Mouse (Mus musculus) retina, postnatal 1 day (tissue): ENCODE measurements around the gene Klhdc1.

ENCODE experiments used
- DNase-seq: peaks from one replicate; pipeline ENCODE4 v3.0.0-alpha.2; 2012

The Klhdc1 gene

DNA sequence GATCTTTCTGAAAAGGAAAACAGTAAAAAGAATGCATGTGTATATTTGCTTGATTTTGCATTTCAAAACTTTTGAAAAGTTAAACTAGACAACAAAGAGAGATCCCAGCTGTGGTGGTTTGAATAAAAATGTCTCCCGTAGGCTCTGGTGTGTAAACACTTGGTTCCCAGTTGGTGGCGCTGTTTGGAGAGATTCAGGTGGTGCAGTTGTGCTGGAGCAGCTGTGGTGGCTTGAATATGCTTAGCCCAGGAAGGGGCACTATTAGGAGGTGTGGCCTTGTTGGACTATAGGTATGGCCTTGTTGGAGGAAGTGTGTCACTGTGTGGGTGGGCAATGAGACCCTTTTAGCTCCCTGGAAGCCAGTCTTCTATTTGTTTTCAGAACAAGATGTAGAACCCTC is 11.7 kb upstream of the Klhdc1 start:
- DNase-seq = peak; percentile 31

GRCm38 (mm10) chr12:69235782-69236181 is 5.2 kb upstream of the Klhdc1 start:
- no peak for DNase-seq

- DNase-seq = peak; percentile 40
Measured at GRCm38 (mm10) chr12:69238284-69238683, 2.7 kb upstream of the Klhdc1 start.

DNA sequence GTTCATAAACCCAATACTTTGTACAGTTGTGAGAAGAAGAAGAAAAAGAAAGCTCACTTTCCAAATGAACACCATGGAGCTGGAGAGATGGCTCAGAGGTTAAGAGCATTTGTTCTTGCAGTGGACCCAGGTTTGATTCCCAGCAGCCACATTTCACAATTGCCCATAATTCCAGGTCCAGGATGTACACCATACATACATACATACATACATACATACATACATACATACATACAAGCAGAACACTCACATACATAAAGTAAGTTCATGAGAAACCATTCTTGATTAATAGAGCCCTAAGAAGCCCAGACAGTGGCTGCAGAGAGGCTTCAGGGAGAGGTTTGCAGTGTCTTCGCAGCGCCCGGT is 412 bp downstream of the Klhdc1 start:
- DNase-seq = no peak

GRCm38 (mm10) chr12:69241771-69242431 is 925 bp downstream of the Klhdc1 start:
- peak; percentile 87 for DNase-seq

DNA sequence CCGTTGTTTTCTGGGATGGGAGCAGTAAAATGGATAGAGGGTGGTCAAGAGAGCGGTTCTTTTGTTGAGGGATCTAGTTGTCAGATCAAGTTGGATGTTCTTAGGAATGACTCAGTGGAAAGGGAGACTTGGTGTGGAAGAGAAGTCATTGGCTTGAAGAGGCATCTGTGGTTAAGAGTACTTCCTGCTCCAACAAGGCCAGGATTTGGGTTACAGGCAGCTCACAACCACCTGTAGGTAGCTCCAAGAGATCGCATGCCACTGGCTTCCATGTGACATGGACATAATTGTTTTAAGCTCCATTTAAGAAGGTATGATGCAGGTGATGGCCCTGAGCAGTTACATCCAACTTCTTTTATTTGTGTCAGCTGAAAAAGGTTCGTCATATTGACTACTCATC is 8.8 kb downstream of the Klhdc1 start:
- no peak for DNase-seq

GRCm38 (mm10) chr12:69250756-69251155 is 9.8 kb downstream of the Klhdc1 start:
- no peak for DNase-seq

DNA sequence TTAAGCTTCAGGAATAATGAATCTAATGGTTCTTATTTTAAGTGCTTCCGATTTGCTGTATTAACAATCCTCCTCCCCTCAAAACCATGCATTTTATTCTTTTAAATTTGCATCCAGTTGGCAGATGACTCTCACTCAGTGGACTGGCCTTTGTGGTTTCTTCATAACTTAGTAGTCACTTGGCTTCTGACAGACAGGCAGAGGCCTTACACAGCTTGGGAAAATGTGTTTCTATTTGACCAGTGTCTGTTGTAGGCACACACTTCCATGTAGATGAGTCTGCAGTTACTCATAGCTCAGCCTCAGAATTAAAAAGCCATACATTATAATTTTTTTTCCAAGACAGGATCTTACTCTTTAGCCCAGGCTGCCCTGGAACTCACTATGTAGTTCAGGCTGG is 12.8 kb downstream of the Klhdc1 start:
- DNase-seq = no peak

GRCm38 (mm10) chr12:69257836-69258235 is 16.9 kb downstream of the Klhdc1 start:
- no peak for DNase-seq

DNA sequence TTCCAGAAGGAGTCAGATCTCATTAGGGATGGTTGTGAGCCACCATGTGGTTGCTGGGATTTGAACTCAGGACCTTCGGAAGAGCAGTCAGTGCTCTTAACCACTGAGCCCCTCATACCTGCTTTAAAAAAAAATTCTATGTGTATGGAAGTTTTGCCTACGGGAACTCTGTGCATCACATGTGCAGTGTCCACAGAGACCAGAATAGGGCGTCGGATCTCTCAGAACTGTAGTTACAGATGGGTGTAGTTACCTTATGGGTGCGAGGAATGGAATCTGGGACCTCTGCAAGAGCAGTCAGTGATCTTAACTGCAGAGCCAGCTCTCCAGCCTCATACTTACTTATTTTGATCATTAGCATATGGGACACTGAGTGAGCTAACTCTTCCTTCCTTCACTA is 21.3 kb downstream of the Klhdc1 start:
- no peak for DNase-seq

- peak; percentile 24 for DNase-seq
Measured at GRCm38 (mm10) chr12:69265031-69265430, 24.1 kb downstream of the Klhdc1 start.

DNA sequence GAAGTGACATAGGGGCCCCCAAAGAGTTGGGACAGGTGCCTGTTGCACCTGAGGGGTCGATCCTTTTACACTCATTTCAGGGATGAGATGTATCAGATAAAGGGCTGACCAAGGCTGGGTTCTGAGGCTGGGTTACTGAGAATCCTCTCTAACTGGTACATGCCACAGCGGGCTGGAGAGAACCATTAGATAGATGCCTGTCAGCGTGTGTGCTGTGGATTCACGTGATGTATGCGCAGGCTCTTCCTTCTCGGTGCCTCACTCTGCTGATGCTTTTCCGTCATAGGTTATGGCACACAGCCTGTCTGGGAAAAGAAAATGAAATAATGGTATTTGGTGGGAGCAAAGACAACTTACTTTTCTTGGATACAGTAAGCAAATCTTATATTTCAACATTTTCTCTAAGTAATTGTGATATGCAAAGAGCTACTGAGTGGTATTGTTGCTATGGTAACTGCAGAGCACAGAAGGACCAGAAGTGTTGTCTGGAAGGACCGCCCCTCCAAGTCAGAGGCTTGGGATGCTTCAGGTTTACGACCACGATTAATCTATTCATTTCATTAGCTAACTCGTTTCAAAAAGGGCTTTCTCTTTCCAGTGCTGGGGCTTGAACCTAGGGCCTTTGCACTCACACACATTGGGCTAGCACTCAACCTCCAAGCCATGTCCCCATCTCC is 27.1 kb downstream of the Klhdc1 start:
- no peak for DNase-seq

DNA sequence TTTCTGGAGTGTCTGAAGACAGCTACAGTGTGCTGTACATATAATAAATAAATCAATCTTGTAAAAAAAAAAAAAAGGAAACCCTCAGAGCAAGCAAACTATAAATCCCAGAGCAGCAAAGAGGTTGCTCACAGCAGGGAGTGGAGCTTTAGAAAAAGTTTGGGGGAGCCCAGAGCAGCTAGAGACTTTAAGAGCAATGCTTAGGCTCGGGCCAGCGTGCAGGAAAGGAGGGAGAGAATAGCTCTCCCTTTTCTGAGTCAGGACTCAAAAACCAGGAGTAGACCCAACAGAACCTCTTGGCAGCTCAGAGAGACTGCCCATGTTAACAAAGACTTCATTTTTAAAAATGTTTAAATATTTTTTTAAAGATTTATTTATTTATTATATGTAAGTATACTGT is 28.0 kb downstream of the Klhdc1 start:
- no peak for DNase-seq

- no peak for DNase-seq
Measured at GRCm38 (mm10) chr12:69279931-69280469, 39.0 kb downstream of the Klhdc1 start.

GRCm38 (mm10) chr12:69280915-69281314 is 39.9 kb downstream of the Klhdc1 start:
- DNase-seq = no peak

GRCm38 (mm10) chr12:69283146-69283545 is 42.2 kb downstream of the Klhdc1 start:
- DNase-seq = no peak

- no peak for DNase-seq
Measured at GRCm38 (mm10) chr12:69287535-69287934, 46.6 kb downstream of the Klhdc1 start.

GRCm38 (mm10) chr12:69288699-69289098 is 47.7 kb downstream of the Klhdc1 start:
- DNase-seq = no peak

GRCm38 (mm10) chr12:69292401-69292800 is 51.4 kb downstream of the Klhdc1 start:
- DNase-seq = no peak

- no peak for DNase-seq
Measured at GRCm38 (mm10) chr12:69293815-69294214, 52.8 kb downstream of the Klhdc1 start.

DNA sequence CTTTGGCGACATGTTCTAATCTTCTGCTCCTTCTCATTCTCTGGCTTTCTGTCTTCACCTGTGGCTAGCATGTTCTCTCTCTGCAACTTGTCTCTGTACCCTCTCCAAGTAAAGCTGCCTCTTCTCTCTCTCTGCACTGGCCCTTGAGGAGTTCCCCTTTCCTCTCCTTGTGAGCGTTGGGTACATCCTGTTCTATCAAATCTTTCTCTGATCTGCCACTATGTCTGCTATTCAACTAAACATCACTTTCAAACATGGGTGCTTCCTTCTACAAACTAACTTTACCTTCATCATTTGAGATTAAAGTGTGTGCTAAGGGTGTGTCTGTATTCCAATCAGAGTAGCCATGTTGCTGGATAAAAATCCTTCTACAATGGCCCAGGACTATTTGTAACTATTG is 54.0 kb downstream of the Klhdc1 start:
- DNase-seq = no peak

DNA sequence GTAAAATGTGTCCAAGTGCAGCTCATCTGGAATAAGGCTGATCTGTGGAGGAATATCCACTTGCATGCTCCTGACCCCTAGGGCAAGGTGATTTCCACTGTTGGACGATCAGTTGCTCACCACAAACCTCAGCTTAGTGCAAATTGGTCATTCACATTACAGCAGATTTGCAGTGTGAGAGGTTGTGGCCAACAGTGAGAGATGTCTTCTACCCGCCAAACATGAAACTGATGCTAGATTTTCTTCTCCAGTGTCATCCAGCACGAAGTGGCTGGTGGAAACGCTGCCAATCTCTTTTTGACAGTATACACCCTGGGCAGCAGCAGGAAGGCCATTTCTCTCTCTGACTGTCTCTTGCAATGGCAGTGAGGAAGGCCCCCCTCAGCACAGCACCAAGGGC is 54.7 kb downstream of the Klhdc1 start:
- DNase-seq = no peak

GRCm38 (mm10) chr12:69296511-69297410 is 55.8 kb downstream of the Klhdc1 start, which contains the start of gene Klhdc2:
Gene Klhdc2 (plus strand): TSS chr12:69296681.
- peak; percentile 95 for DNase-seq
